Mouse (Mus musculus) gastrocnemius, postnatal 36 days (tissue): ENCODE results near the gene Zbed6. TPM values are rescaled to one million over a fixed set of nuclear protein-coding genes. Genes with fewer than 3 reads are reported as not detected.

Experiments
- DNase-seq, 2 experiments: peaks; one replicate each; pipeline ENCODE4 v3.0.0; 2022
- intact Hi-C: fragments of 180-260 bp; cut with DNase I; formaldehyde crosslinking; loops from one replicate; pipeline ENCODE4 v1.15.1; 2025
- total RNA-seq, 2 experiments: library from RNA; stranded (reverse); gene quantifications; 2 replicates each; pipeline ENCODE4 v1.2.3; 2021

Gene Zbed6
- total RNA-seq, 2 experiments from 2014 or later, result 5.1 to 8.2 TPM

GRCm38 (mm10) chr1:133664203-133664970 is 3.7 kb upstream of the Zbed6 start:
- DNase-seq, result no peak
- intact Hi-C loops, result no loop called here

GRCm38 (mm10) chr1:133663427-133663826 is 2.7 kb upstream of the Zbed6 start:
- intact Hi-C loops, result no loop called here

DNA sequence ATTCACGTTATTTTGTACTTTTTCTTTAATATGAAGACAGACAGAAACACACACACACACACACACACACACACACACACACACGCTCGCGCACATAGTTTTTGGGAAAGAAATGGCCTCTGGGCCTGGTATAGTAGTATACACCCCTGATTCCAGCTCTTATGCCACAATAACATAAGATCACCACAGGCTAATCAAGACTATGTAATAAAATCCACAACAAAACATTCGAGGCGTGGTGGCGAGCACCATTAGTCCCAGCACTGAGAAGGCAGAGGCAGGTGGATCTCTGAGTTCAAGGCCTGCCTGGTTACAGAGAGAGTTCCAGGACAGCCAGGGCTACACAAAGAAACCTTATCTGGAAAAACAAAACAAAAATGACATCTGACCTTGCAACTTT is 2.3 kb upstream of the Zbed6 start:
- intact Hi-C loops, result no loop called here
- no peak for DNase-seq

More at GRCm38 (mm10) chr1:133663427-133663826, 2.7 kb upstream of the Zbed6 start:
- no peak for DNase-seq

DNA sequence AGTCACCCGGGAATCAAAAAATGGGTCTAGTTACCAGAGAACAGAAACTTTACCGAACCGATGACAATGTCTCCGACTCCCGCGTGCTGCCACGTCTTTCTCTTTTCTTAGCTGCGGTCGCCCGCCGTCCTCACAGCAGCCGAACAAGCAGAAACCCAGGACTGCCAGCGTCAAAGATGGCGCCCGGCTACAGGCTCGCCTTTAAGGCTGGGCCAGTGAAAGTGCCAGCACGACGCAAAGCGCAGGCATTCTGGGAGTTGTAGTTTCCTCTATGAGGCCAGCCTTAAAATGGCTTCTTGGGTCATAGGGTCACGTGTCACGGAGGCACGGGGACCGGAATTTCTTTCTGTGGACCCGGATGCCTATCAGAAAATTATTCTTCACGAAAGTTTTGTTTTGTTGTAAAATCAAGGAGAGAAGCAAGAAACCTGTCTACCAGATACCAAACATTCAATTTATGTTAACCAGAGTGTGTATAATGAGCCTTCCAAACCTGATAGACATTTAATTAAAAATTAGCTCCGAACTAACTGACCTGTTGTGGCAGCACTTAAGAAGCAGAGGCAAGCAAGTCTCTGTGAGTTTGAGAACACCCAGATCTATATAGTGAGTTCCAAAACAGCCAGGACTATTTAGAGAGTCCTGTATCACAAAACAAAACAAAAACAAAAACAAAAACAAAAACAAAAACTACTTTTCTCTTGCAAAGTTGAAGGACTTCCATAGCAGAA is 683 bp upstream of the Zbed6 start, which contains the start of gene Gm38394:
Gm38394 (minus strand) TSS at position 116 of the 731 bp plus-strand sequence.
- intact Hi-C loops, result no loop called here
- DNase-seq, result peak; percentile 86 to 89

DNA sequence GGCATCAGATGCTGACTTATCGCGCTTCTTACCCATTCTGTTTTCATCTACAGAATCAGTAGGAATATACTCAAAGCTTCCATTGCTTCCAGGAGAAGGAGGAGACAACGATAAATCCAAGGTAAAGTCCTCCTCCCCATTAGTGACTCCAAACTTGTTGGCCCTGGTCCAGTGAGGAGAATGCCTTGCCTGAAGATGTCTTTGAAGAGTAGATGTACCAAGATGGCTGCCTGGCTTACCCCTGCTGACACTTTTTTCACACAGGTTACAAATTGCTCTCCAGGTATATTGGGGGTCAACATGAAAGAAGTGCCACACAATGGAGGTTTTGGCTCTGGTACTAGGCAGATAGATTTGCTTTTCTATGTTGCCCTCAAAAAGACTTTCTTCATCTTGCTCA is 1.8 kb downstream of the Zbed6 start:
- intact Hi-C loops, result no loop called here
- no peak for DNase-seq

GRCm38 (mm10) chr1:133656811-133657210 is 3.9 kb downstream of the Zbed6 start:
- intact Hi-C loops, result no loop called here
- no peak for DNase-seq

- intact Hi-C loops, result no loop called here
- no peak for DNase-seq
Measured at GRCm38 (mm10) chr1:133653033-133653432, 7.7 kb downstream of the Zbed6 start.

DNA sequence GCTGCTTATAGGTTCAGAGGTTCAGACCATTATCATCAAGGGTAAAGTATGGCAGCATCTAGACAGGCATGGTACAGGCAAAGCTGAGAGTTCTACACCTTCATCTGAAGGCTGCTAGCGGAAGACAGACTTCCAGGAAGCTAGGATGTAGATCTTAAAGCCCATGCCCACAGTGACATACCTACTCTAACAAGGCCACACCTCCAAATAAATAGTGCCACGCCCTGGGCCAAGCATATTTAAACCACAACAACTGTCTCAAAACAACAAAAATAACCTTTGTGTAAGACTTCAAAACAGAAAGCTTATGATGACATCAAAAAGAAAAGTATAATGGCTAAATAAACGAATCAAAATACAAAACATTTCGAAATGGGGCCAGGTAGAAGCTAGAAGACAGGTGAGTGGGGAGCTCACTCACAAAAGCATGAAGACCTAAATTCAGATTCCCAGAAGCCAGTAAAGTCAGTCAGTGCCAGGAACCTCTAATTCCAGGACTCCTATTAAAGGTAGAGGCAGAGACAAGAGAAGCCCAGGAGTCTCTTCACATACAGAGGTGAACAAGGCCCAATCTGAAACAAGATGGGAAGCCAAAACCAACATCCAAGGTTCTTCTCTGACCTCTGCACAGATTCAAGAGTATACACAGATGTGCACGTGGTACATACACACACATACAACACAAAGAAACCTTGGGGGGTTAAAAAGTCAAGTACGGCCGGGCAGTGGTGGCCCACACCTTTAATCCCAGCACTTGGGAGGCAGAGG is 10.2 kb downstream of the Zbed6 start:
- intact Hi-C loops, result no loop called here
- no peak for DNase-seq

DNA sequence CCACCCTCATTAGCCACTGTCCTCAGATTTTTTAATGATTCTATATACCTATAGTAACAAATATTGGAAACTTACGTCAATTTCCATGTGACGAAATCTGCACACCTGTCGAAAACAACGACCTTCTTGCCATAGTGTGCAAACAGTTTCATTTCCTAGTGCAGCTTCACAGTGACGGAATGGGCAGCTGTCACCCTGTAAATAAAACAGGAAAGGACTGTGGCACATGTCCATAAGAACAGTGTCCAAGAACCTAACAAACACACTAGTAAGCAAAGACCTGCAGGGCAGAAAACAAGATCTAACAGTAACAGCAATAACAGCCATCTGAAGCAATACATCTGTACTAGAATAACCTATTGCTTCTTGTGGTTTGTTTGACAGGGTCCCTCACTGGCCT is 15.0 kb downstream of the Zbed6 start:
- intact Hi-C loops, result no loop called here
- DNase-seq, result no peak

DNA sequence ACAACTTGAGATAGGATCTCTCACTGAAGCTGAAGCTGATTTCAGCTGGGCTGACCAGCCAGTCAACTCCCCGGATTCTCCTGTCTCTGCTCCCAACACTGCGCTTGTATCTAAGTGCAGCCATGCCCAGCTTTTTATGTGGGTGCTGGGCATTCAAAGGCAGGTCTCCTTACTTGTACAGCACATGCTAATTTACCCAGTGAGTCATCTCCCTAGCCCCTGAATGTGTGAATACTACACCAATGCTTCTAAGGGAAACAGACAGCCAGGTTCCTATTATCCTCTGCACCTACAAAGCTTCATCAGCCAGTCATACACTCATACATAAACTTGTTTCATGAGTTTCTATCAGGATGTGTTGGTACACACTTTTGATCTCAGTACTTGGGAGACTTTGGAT is 19.5 kb downstream of the Zbed6 start:
- intact Hi-C loops, result no loop called here
- DNase-seq, result no peak

- DNase-seq, result no peak
- intact Hi-C loops, result no loop called here
Measured at GRCm38 (mm10) chr1:133638517-133638916, 22.2 kb downstream of the Zbed6 start.

GRCm38 (mm10) chr1:133632168-133632567 is 28.5 kb downstream of the Zbed6 start:
- DNase-seq, result no peak
- intact Hi-C loops, result loop anchor here (1.0 kb wide), 1 partner anchor 84 kb away; no protein-coding TSS in a partner anchor

GRCm38 (mm10) chr1:133625052-133625451 is 35.6 kb downstream of the Zbed6 start:
- intact Hi-C loops, result loop anchor here (10.0 kb wide), 1 partner anchor 420 kb away; no protein-coding TSS in a partner anchor
- DNase-seq, result no peak

- DNase-seq, result no peak
- intact Hi-C loops, result loop anchor here (10.0 kb wide), 1 partner anchor 584 kb away; the partner anchor contains the start of gene Mdm4
Measured at GRCm38 (mm10) chr1:133618311-133618710, 42.4 kb downstream of the Zbed6 start.

- intact Hi-C loops, result loop anchor here (10.0 kb wide), 1 partner anchor 583 kb away; the partner anchor contains the start of gene Mdm4
Measured at GRCm38 (mm10) chr1:133617908-133618307, 42.8 kb downstream of the Zbed6 start.

DNA sequence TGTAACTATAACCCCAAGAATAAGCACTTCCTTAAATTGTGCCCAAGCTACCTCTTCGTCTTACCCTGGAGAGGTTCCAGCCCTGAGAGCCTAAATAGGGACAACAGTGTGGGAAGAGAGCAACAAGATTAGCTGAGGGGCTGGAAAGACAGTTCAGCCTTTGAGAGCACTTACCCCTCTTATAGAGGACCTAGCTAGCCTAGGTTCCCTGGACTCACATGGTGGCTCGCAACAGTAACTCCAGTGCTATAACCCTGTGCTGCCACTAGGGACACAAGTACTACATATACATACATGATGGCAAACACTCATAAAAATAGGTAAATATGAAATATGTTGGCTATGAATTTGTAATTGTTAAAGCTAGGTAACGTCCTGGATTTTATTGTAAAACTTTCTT is 46.9 kb downstream of the Zbed6 start:
- intact Hi-C loops, result loop anchor here (5.0 to 10.0 kb wide), 2 partner anchors 437 to 579 kb away; partner anchors contain the start of gene Mdm4
- no peak for DNase-seq

More at GRCm38 (mm10) chr1:133617908-133618307, 42.8 kb downstream of the Zbed6 start:
- DNase-seq, result no peak

DNA sequence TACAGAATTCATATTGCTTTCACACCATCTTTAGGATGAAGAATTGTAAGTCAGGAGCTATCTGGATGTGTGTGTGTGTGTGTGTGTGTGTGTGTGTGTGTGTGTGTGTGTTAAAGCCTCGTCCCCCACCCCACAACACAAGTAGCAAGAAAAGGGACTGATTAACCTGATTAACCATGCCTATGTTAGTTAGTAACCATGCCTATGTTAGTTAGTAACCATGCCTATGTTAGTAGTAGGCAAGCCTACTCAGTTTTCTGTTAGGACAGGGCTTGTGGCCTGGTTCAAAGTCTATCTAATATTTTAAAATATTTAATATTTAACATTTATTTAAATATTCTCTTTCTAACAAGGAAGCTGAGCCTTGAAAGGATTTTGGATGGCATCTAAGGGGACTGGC is 49.2 kb downstream of the Zbed6 start:
- no peak for DNase-seq
- intact Hi-C loops, result loop anchor here (2.0 to 10.0 kb wide), 4 partner anchors 231 to 577 kb away; partner anchors contain the start of gene Mdm4

GRCm38 (mm10) chr1:133610601-133611000 is 50.1 kb downstream of the Zbed6 start:
- DNase-seq, result no peak
- intact Hi-C loops, result loop anchor here (2.0 to 10.0 kb wide), 4 partner anchors 230 to 576 kb away; partner anchors contain the start of gene Mdm4

GRCm38 (mm10) chr1:133609771-133610502 is 50.7 kb downstream of the Zbed6 start, which contains the start of gene Snrpe:
TSS of gene Snrpe (minus strand) at chr1:133610291.
- DNase-seq, result peak; percentile 88 to 97
- intact Hi-C loops, result loop anchor here (2.0 to 10.0 kb wide), 4 partner anchors 229 to 575 kb away; partner anchors contain the start of gene Mdm4
